Mouse (Mus musculus): ENCODE measurements around the gene Gc. TPM values are rescaled to one million over a fixed set of nuclear protein-coding genes. Genes with fewer than 3 reads are reported as not detected.

Gc gene
- polyA plus RNA-seq, 1 experiment: 0.51 TPM

DNA sequence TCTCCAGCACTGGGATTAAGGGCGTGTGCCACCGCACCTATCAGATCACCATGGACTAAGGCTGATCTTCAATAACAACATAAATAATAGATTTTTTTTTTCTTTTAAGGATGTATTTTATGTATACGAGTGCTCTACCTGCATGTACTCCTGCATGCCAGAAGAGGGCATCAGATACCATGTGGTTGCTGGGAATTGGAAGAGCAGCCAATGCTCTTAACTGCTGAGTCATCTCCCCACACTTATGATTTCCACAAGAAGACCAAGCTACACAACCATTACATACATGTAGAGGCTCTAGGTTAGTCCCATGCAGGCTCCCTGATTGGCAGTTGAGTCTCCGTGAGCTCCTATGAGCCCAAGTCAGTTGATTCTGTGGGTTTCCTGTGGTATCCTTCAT lies 13.3 kb downstream of the Gc start:
- TF ChIP-seq POLR2A (IDR thresholded peaks at IDR 0.05; ENCODE audit: control insufficient read depth, extremely low read depth, insufficient read depth, low read length, poor library complexity) (no peak), CTCF (IDR thresholded peaks at IDR 0.05; ENCODE audit: borderline replicate concordance, control insufficient read depth, extremely low read depth, insufficient read depth, low read length, poor library complexity) (no peak)
- H3K27ac ChIP-seq (ENCODE audit: control insufficient read depth, insufficient read depth, low read length): no peak overlapping the region
- WGBS: 91% methylated on average over 4 of the region's 4 CpGs

DNA sequence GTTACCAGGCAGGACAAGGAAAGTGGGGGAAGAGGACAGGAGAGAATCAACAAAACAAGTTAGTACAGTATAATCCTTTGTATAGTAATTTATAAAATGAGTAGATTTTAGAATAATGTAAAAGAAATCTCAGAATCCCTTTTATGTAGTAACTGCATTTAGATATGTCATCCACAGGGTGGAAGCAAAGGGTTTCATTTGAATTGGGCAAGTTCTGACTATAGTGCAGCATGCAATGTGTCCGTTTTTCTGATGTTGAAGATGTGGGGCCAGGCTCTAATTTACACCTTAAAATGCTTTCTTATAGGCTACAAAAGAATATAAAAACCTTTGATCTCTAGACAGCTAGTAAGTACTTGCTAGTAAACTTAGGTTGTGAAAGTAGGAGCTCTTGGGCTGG lies 46.2 kb downstream of the Gc start:
- WGBS: 56% methylated on average over 1 of the region's 1 CpGs

More for the DNA sequence above, 13.3 kb downstream of the Gc start:
- Histone ChIP-seq H3K4me1 (replicated peaks; ENCODE audit: control insufficient read depth, insufficient read depth, low read length) (no peaks in the 10 kb centered on the region), H3K4me3 (ENCODE audit: control insufficient read depth, insufficient read depth, low read length) (no peak overlapping the region), H3K36me3 (ENCODE audit: control insufficient read depth, insufficient read depth, low read length) (no peaks in the 10 kb centered on the region), H3K27me3 (ENCODE audit: control insufficient read depth, insufficient read depth, low read length) (no peaks in the 10 kb centered on the region)
- no peak for DNase-seq

DNA sequence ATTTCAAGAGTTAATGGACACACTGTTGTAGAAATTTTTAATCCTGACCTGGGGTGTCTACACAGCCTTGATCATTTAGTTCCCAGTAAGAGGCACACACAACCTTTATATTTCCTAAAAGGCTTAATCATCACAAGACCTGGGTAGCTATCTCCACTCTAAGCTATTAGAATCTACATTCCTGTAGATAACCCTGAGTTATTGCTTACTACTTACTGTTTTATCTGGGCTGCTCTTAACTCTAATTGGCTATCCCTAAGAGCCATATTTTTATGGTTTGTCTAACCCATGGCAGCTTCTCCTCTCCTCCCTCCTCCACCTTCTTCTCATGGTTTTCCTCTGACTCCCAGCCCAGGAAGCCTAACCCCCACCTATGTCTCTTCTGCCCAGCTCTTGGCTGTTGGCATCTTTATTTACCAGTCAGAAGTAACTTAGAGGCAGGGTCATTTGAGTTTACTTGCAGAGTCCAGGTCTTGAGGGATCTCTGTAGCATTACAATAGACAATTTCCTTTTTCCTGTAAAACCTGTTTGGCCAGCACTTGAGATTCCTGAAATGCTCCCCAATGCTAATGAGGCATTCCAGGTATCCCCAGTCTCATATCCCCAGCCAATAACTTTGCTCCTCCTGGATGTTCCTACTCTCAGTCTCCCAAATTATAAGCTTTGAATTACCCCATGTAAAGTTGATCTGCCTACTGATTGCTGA lies 50.2 kb downstream of the Gc start:
- DNase-seq: no peak
- no peaks in the 10 kb centered on the region for H3K4me1 ChIP-seq (replicated peaks; ENCODE audit: control insufficient read depth, insufficient read depth, low read length)
- H3K4me3 ChIP-seq (ENCODE audit: control insufficient read depth, insufficient read depth, low read length): no peak overlapping the region
- no peak for TF ChIP-seq POLR2A (IDR thresholded peaks at IDR 0.05; ENCODE audit: control insufficient read depth, extremely low read depth, insufficient read depth, low read length, poor library complexity)
- TF ChIP-seq CTCF (IDR thresholded peaks at IDR 0.05; ENCODE audit: borderline replicate concordance, control insufficient read depth, extremely low read depth, insufficient read depth, low read length, poor library complexity): no peak
- no peaks in the 10 kb centered on the region for H3K36me3 ChIP-seq (ENCODE audit: control insufficient read depth, insufficient read depth, low read length)
- H3K27ac ChIP-seq (ENCODE audit: control insufficient read depth, insufficient read depth, low read length): no peak overlapping the region
- H3K27me3 ChIP-seq (ENCODE audit: control insufficient read depth, insufficient read depth, low read length): no peaks in the 10 kb centered on the region

More for the DNA sequence above, 46.2 kb downstream of the Gc start:
- no peaks in the 10 kb centered on the region for H3K27me3 ChIP-seq (ENCODE audit: control insufficient read depth, insufficient read depth, low read length)
- TF ChIP-seq POLR2A (IDR thresholded peaks at IDR 0.05; ENCODE audit: control insufficient read depth, extremely low read depth, insufficient read depth, low read length, poor library complexity) (no peak), CTCF (IDR thresholded peaks at IDR 0.05; ENCODE audit: borderline replicate concordance, control insufficient read depth, extremely low read depth, insufficient read depth, low read length, poor library complexity) (no peak)
- no peaks in the 10 kb centered on the region for H3K36me3 ChIP-seq (ENCODE audit: control insufficient read depth, insufficient read depth, low read length)
- no peak overlapping the region for H3K4me3 ChIP-seq (ENCODE audit: control insufficient read depth, insufficient read depth, low read length)
- no peaks in the 10 kb centered on the region for H3K4me1 ChIP-seq (replicated peaks; ENCODE audit: control insufficient read depth, insufficient read depth, low read length)
- no peak overlapping the region for H3K27ac ChIP-seq (ENCODE audit: control insufficient read depth, insufficient read depth, low read length)
- no peak for DNase-seq

DNA sequence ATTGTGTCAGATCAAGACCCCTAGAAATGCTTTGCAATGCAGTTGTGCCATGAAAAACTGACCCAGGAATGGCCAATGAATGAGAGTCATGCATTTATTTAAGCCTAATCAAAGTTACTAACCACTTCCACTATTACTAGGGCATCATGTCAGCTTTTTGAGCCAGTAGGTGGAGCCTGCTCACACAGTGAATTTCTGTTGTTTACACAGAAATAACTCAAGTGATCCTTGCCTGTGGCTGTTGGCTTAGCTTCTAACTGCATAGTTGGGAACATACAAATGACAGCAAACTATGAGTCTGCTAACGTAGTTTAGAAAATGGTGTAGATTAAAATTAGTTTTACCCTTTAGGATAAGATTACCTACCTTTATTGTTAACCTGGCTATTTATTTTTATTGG lies 52.6 kb downstream of the Gc start:
- Histone ChIP-seq H3K4me1 (replicated peaks; ENCODE audit: control insufficient read depth, insufficient read depth, low read length) (no peaks in the 10 kb centered on the region), H3K27me3 (ENCODE audit: control insufficient read depth, insufficient read depth, low read length) (no peaks in the 10 kb centered on the region), H3K27ac (ENCODE audit: control insufficient read depth, insufficient read depth, low read length) (no peak overlapping the region), H3K36me3 (ENCODE audit: control insufficient read depth, insufficient read depth, low read length) (no peaks in the 10 kb centered on the region), H3K4me3 (ENCODE audit: control insufficient read depth, insufficient read depth, low read length) (no peak overlapping the region)
- TF ChIP-seq CTCF (IDR thresholded peaks at IDR 0.05; ENCODE audit: borderline replicate concordance, control insufficient read depth, extremely low read depth, insufficient read depth, low read length, poor library complexity): no peak
- 85% methylated on average over 1 of the region's 1 CpGs for WGBS
- no peak for DNase-seq

DNA sequence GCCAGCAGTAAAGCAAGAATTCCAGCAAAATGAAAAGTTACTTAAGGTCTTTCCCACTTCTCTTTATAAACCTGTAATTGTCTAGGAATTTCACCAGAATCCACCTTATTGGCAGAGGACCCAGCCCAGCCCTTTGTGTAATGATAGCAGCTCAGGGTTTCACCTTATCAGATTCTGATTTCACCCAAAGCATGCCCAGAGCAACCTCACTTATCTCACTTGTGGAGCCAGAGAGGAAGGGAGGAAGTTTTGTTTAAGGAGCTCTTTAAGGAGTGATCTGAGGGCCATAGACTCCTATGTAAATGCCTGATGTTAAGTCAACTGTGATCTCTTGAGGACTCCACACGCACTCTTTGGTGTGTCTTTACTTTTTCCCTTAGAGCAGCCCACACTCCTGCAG lies 67.3 kb downstream of the Gc start:
- 72% methylated on average over 1 of the region's 1 CpGs for WGBS

DNA sequence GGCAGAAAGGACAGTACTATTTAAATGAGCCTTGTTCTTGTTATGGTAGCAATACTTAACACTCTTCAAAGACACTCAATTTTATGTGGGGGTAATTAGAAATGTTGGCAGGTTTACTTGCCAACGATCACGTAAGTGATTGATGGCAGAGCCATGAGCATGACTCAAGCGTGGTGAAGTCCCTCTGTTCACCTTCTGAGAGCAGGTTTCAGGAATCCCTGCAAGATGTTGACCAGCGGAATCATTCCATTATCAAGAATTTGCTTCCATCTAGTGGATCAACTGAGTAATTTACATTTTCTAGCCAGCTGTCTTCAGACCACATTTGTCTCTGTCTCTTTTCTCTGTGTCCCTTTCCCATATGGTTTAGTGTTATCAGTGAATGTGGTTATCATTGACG lies 73.5 kb downstream of the Gc start:
- no peaks in the 10 kb centered on the region for H3K27me3 ChIP-seq (ENCODE audit: control insufficient read depth, insufficient read depth, low read length)
- TF ChIP-seq CTCF (IDR thresholded peaks at IDR 0.05; ENCODE audit: borderline replicate concordance, control insufficient read depth, extremely low read depth, insufficient read depth, low read length, poor library complexity): no peak
- no peak for TF ChIP-seq POLR2A (IDR thresholded peaks at IDR 0.05; ENCODE audit: control insufficient read depth, extremely low read depth, insufficient read depth, low read length, poor library complexity)
- DNase-seq: no peak
- 33% methylated on average over 5 of the region's 5 CpGs for WGBS
- no peaks in the 10 kb centered on the region for H3K36me3 ChIP-seq (ENCODE audit: control insufficient read depth, insufficient read depth, low read length)
- H3K27ac ChIP-seq (ENCODE audit: control insufficient read depth, insufficient read depth, low read length): no peak overlapping the region
- no peaks in the 10 kb centered on the region for H3K4me1 ChIP-seq (replicated peaks; ENCODE audit: control insufficient read depth, insufficient read depth, low read length)
- no peak overlapping the region for H3K4me3 ChIP-seq (ENCODE audit: control insufficient read depth, insufficient read depth, low read length)

More for the DNA sequence above, 67.3 kb downstream of the Gc start:
- Histone ChIP-seq H3K36me3 (ENCODE audit: control insufficient read depth, insufficient read depth, low read length) (no peaks in the 10 kb centered on the region), H3K4me3 (ENCODE audit: control insufficient read depth, insufficient read depth, low read length) (no peak overlapping the region), H3K4me1 (replicated peaks; ENCODE audit: control insufficient read depth, insufficient read depth, low read length) (no peaks in the 10 kb centered on the region), H3K27me3 (ENCODE audit: control insufficient read depth, insufficient read depth, low read length) (no peaks in the 10 kb centered on the region), H3K27ac (ENCODE audit: control insufficient read depth, insufficient read depth, low read length) (no peak overlapping the region)
- no peak for DNase-seq
- no peak for TF ChIP-seq POLR2A (IDR thresholded peaks at IDR 0.05; ENCODE audit: control insufficient read depth, extremely low read depth, insufficient read depth, low read length, poor library complexity)
- TF ChIP-seq CTCF (IDR thresholded peaks at IDR 0.05; ENCODE audit: borderline replicate concordance, control insufficient read depth, extremely low read depth, insufficient read depth, low read length, poor library complexity): no peak

DNA sequence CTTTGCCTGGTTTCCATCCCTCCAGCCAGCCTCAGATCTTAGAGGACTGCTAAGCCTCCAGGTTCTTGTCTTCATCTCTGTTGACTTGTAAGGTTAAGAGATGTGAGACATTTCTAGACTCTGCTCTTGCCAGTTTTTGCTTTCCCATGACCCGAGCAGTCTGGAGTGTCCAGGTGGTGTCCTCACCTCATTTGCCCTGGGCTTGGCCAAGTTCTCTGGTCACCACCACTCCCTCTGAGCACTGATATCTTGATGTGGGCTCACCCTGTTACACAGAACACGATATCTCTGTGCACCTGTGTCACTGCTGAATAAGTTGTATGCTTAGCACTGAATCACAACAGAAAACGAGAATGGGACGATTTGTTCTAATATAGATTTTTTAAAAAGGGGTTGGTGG lies 76.4 kb downstream of the Gc start:
- WGBS: 85% methylated on average over 4 of the region's 4 CpGs
- no peaks in the 10 kb centered on the region for H3K4me1 ChIP-seq (replicated peaks; ENCODE audit: control insufficient read depth, insufficient read depth, low read length)
- H3K27ac ChIP-seq (ENCODE audit: control insufficient read depth, insufficient read depth, low read length): no peak overlapping the region
- no peaks in the 10 kb centered on the region for H3K27me3 ChIP-seq (ENCODE audit: control insufficient read depth, insufficient read depth, low read length)
- TF ChIP-seq POLR2A (IDR thresholded peaks at IDR 0.05; ENCODE audit: control insufficient read depth, extremely low read depth, insufficient read depth, low read length, poor library complexity) (no peak), CTCF (IDR thresholded peaks at IDR 0.05; ENCODE audit: borderline replicate concordance, control insufficient read depth, extremely low read depth, insufficient read depth, low read length, poor library complexity) (no peak)
- no peak overlapping the region for H3K4me3 ChIP-seq (ENCODE audit: control insufficient read depth, insufficient read depth, low read length)
- no peak for DNase-seq
- no peaks in the 10 kb centered on the region for H3K36me3 ChIP-seq (ENCODE audit: control insufficient read depth, insufficient read depth, low read length)
